ENCODE assay signal across 8 mouse cellular contexts in the genomic region with DNA sequence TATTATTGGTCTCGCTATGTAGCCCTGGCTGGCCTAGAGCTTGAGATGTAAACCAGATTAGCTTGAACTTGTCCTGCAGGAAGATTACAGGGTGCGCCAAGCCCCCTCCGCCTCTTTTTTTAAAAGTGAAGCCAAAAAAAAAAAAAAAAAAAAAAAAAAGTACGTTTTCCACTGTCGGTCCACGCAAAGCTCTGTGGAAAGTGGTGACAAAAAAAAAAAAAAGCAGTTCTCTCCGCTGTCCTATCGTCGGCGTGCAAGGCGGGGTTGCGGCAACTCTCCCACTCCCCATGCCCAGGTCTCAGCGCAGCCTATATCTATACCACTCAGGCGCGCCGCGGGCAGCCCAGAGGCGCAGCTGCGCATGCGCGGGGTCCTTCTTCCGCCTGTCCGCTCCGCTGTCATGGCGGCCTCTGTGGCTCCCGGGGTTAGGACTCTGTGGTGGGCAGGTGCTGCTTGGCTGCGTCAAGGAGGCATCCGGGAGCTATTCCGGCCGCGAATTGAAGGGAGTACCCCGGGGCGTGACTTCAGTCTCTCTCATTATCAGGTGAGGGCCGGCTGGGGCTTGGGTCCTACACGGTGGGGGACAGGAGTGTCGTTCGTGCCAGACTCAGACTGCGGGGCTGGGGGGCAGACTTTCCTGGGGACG. TPM values are rescaled to one million over a fixed set of nuclear protein-coding genes. Genes with fewer than 3 reads are reported as not detected.
DNase-seq lines count a peak whose midpoint lies in the region; ATAC-seq lines count a peak whose summit lies in the region.

A gene (plus strand): TSS at position 368 of the 646 bp plus-strand sequence.

- intact Hi-C loops in left cerebral cortex, postnatal 14 days (cut with DNase I), result loop anchor here (5.0 kb wide), 1 partner anchor 76 kb away; no protein-coding TSS in a partner anchor

- peak within 1 kb of the TSS; percentile 98 for H3K4me3 ChIP-seq in intestine, embryonic 14.5 days (ENCODE audit: low read depth, low read length)

- peak within 1 kb of the TSS; percentile 43; the same call in 1 of the 2 replicates for H3K27ac ChIP-seq in intestine, embryonic 14.5 days (ENCODE audit: low read depth)

- peak within 1 kb of the TSS; percentile 88 for H3K9ac ChIP-seq in intestine, embryonic 14.5 days (ENCODE audit: low read length)

- H3K4me1 ChIP-seq in intestine, embryonic 14.5 days (replicated peaks; ENCODE audit: control insufficient read depth, insufficient read depth, low read length), result peaks cover 7% of the 10 kb centered on the region

- no peaks in the 10 kb centered on the region for H3K9me3 ChIP-seq in intestine, embryonic 14.5 days (ENCODE audit: control insufficient read depth, low read length)

- H3K27me3 ChIP-seq in intestine, embryonic 14.5 days (replicated peaks; ENCODE audit: control insufficient read depth, insufficient read depth, low read length), result peaks cover 6% of the 10 kb centered on the region; the same call in 1 of the 2 replicates

- H3K4me2 ChIP-seq in intestine, embryonic 14.5 days (ENCODE audit: low read length), result peak within 1 kb of the TSS; percentile 65

- DNase-seq in adrenal gland, adult (ENCODE audit: inconsistent age in 2 of 2, low spot score in 1 of 2), result peak; percentile 95 to 97
- peak; percentile 96 for DNase-seq in embryo, embryonic 10.5 days (ENCODE audit: low spot score)
- DNase-seq in gastrocnemius, postnatal 25 days, result peak; percentile 91
- DNase-seq in intestine, embryonic 14.5 days (ENCODE audit: low spot score), result peak; percentile 98
- DNase-seq in left cerebral cortex, postnatal 14 days (ENCODE audit: low spot score in 2 of 2), result peak; percentile 92 to 98
- peak; percentile 97 for DNase-seq in mesoderm, embryonic 11.5 days (ENCODE audit: low read depth, low spot score)
- peak; percentile 91 for DNase-seq in right cerebral cortex, postnatal 36 days (ENCODE audit: low spot score in 2 of 2)
- peak; percentile 93 for DNase-seq in yolk sac, embryonic 10.5 days (ENCODE audit: low spot score)

- under 1% methylated on average over 39 of the region's 39 CpGs for WGBS in intestine, embryonic 14.5 days

- peak; percentile 98 for ATAC-seq in intestine, embryonic 14.5 days (replicated peaks; ENCODE audit: low FRiP score, low TSS enrichment, low read depth)

- H3K36me3 ChIP-seq in intestine, embryonic 14.5 days (ENCODE audit: control insufficient read depth, insufficient read depth, low read length), result peaks cover 35% of the 10 kb centered on the region

RNA-seq across cellular contexts. Expression of the gene that starts here (rescaled TPM):
- 10 to 100 TPM; 35.6 to 39.1 TPM for total RNA-seq in gastrocnemius, postnatal 25 days (2021)
- polyA plus RNA-seq in intestine, embryonic 14.5 days (2014; fragmentation: Nextera tagmentation; extraction: Ambion mirVana), result 73.2 and 76.2 TPM in 2 replicates
- 10 to 100 TPM; 38.3 to 40.0 TPM for total RNA-seq in left cerebral cortex, postnatal 14 days (2021)

Comparison
In these comparisons a context has a peak if more than half of its experiments do, and no peak if none do; other contexts are left out.
1. Peak in every context shown above with its lines: DNase-seq, ATAC-seq, H3K4me3 ChIP-seq and H3K27ac ChIP-seq.